Mouse (Mus musculus) right cerebral cortex, postnatal 4 days (tissue): ENCODE results near the gene Rogdi.
A peak's percentile ranks its signal among the peaks of the same experiment; 100 is the strongest.

Source experiments
- DNase-seq: peaks from one replicate; pipeline ENCODE4 v3.0.0-alpha.2; 2022

The Rogdi gene

GRCm38 (mm10) chr16:5013054-5013838, at the start of gene Rogdi:
Gene Rogdi (minus strand): TSS chr16:5013553.
- DNase-seq: peak; percentile 98

GRCm38 (mm10) chr16:5058114-5058513, 44.8 kb upstream of the Rogdi start:
- DNase-seq: no peak

- DNase-seq: peak; percentile 72
Measured at GRCm38 (mm10) chr16:5050251-5051110, 37.1 kb upstream of the Rogdi start.

- DNase-seq: peak; percentile 98
Measured at GRCm38 (mm10) chr16:5049774-5050234, 36.5 kb upstream of the Rogdi start, which contains the start of the genes Glyr1 and Ubn1. Gene Glyr1 (minus strand): TSS chr16:5049863. Gene Ubn1 (plus strand): TSS chr16:5050057.

GRCm38 (mm10) chr16:5049182-5049773, 35.9 kb upstream of the Rogdi start:
- no peak for DNase-seq

- DNase-seq: no peak
Measured at GRCm38 (mm10) chr16:5045322-5045721, 32.0 kb upstream of the Rogdi start.

- DNase-seq: no peak
Measured at GRCm38 (mm10) chr16:5036649-5037234, 23.4 kb upstream of the Rogdi start.

- DNase-seq: no peak
Measured at GRCm38 (mm10) chr16:5035591-5035990, 22.2 kb upstream of the Rogdi start.

- DNase-seq: no peak
Measured at GRCm38 (mm10) chr16:5029847-5030246, 16.5 kb upstream of the Rogdi start.

- no peak for DNase-seq
Measured at GRCm38 (mm10) chr16:5024021-5024420, 10.7 kb upstream of the Rogdi start.

- no peak for DNase-seq
Measured at GRCm38 (mm10) chr16:5014578-5014977, 1.2 kb upstream of the Rogdi start.

- DNase-seq: no peak
Measured at GRCm38 (mm10) chr16:5012036-5013005, 1.0 kb downstream of the Rogdi start.

GRCm38 (mm10) chr16:5011285-5011684, 2.1 kb downstream of the Rogdi start:
- DNase-seq: no peak

GRCm38 (mm10) chr16:5010371-5010935, 2.9 kb downstream of the Rogdi start:
- DNase-seq: no peak

GRCm38 (mm10) chr16:5008076-5008475, 5.3 kb downstream of the Rogdi start:
- no peak for DNase-seq

GRCm38 (mm10) chr16:5007492-5007891, 5.9 kb downstream of the Rogdi start:
- no peak for DNase-seq

- DNase-seq: no peak
Measured at GRCm38 (mm10) chr16:5007067-5007466, 6.3 kb downstream of the Rogdi start, which contains the start of gene Smim22. Gene Smim22 (plus strand): TSS chr16:5007288.

- DNase-seq: no peak
Measured at GRCm38 (mm10) chr16:5000611-5001010, 12.7 kb downstream of the Rogdi start.

GRCm38 (mm10) chr16:4998984-4999383, 14.4 kb downstream of the Rogdi start:
- DNase-seq: no peak

GRCm38 (mm10) chr16:4997553-4997952, 15.8 kb downstream of the Rogdi start, which contains the start of gene Sept12:
Gene Sept12 (minus strand): TSS chr16:4997852.
- no peak for DNase-seq

GRCm38 (mm10) chr16:4993276-4993675, 20.1 kb downstream of the Rogdi start:
- DNase-seq: no peak
